Mouse (Mus musculus) thymus, adult 2 months (tissue): Measurements from ENCODE around the gene Cetn2.

ENCODE experiments used
- CTCF ChIP-seq: fragments of 200-500 bp; IDR thresholded peaks from 2 replicates; pipeline ENCODE4 v1.5.1; 2012; ENCODE audit warnings: mild to moderate bottlenecking, control low read depth, low read length, moderate library complexity, borderline replicate concordance; ENCODE audit not compliant: control insufficient read depth, poor library complexity, insufficient read depth; ENCODE audit errors: extremely low read depth
- POLR2A ChIP-seq: fragments of 200-500 bp; IDR thresholded peaks from 2 replicates; pipeline ENCODE4 v1.6.1; 2012; ENCODE audit warnings: mild to moderate bottlenecking, low read length, control low read depth, moderate library complexity; ENCODE audit not compliant: control insufficient read depth, poor library complexity, insufficient read depth; ENCODE audit errors: extremely low read depth

DNA sequence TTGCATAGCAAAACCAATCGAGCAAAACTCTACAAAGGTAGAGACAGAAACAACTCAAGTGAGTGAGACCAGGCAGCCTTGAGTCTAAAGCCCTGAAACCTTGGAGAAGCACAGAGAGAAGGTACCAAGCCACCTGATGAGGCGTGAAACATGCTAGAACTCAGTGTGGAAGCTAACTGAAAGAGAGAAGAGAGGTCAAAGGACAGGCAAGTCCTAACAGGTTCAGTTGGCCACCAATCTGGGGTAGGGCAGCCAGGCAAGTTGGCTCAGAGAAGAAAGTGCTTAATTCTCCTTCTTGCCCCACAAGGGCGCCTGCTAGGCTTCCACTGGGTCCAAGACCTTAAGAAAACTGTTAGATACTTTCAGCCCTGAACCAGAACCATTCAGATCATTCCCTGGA lies 43.3 kb upstream of the Cetn2 start:
- TF ChIP-seq POLR2A = no peak
- TF ChIP-seq CTCF = no peak
